Mouse (Mus musculus) ES-CJ7 (cell line): ENCODE results near the gene Olfr993.

Experiments
- DNase-seq: peaks from one replicate; pipeline ENCODE4 v3.0.0; 2011; ENCODE audit warnings: low read depth, low spot score

Olfr993 gene

GRCm38 (mm10) chr2:85414777-85415176 lies at the start of gene Olfr993:
TSS of gene Olfr993 (minus strand) at chr2:85414877.
- DNase-seq: no peak

GRCm38 (mm10) chr2:85443539-85443938 lies 28.9 kb upstream of the Olfr993 start, which contains the start of gene Olfr995:
TSS of gene Olfr995 (minus strand) at chr2:85443639.
- DNase-seq: no peak

- no peak for DNase-seq
Observed at GRCm38 (mm10) chr2:85442546-85442945, 27.9 kb upstream of the Olfr993 start.

GRCm38 (mm10) chr2:85436351-85436750 lies 21.7 kb upstream of the Olfr993 start, which contains the start of gene Olfr994:
TSS of gene Olfr994 (minus strand) at chr2:85436451.
- DNase-seq: no peak

GRCm38 (mm10) chr2:85425893-85426292 lies 11.2 kb upstream of the Olfr993 start:
- no peak for DNase-seq

GRCm38 (mm10) chr2:85409369-85409768 lies 5.3 kb downstream of the Olfr993 start, which contains the start of gene Olfr992:
TSS of gene Olfr992 (minus strand) at chr2:85409469.
- no peak for DNase-seq
